Comparison of ENCODE assay signal across 12 mouse cellular contexts in the genomic region with DNA sequence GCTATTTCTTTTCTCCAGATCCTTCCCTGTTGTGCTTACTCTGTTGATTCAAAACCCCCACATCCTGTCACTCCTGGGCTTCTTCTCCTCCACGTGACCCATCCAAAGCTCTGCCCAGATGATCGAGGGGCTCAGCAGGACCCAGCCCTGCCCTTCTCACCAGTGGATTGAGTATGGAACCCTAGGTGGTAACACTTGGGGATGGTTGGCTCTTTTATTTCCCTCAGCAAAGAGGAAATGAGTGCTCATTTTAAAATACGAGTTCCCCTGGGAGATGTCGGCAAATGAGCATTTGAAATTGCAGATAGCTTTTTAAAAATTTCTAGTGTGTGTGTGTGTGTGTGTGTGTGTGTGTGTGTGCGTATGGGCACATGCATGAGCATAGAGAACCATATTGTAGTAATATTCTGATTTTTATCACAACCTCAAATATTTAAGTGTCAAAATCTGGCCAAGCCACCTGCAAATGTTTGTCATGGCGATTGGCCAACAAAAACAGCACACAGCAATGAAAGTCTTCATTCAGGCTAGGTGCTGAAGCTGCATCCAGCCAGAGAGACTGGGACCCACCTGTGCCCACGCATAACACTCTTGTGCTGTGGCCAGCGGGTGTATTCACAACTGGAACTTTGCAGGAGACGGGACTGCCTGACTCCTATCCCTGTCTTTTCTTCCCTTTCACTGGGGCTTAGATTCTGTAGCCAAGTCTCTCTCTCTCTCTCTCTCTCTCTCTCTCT.
A peak's percentile ranks its signal among the peaks of the same experiment; 100 is the strongest.
DNase-seq lines count a peak whose midpoint lies in the region; ATAC-seq lines count a peak whose summit lies in the region.
"Had no signal": no experiment of that assay in that cellular context is flagged by ENCODE, and none has a peak within 500 bp of the region (broad histone marks: within the 10 kb centered on the region; RNA-seq: fewer than 3 reads in every experiment).

No protein-coding gene starts in this region.

- H3K4me1 ChIP-seq in limb, embryonic 12.5 days (replicated peaks): peaks cover 59% of the 10 kb centered on the region
- peaks cover 9% of the 10 kb centered on the region; the same call in 1 of the 2 replicates for H3K4me1 ChIP-seq in stomach, embryonic 16.5 days (ENCODE audit: control insufficient read depth, insufficient read depth, low read length)
- no peaks in the 10 kb centered on the region for H3K4me1 ChIP-seq in midbrain, embryonic 11.5 days (ENCODE audit: control insufficient read depth, insufficient read depth, low read length)

- H3K36me3 ChIP-seq in limb, embryonic 12.5 days: peaks cover 5% of the 10 kb centered on the region
- H3K36me3 ChIP-seq in stomach, embryonic 16.5 days (ENCODE audit: control insufficient read depth, insufficient read depth, low read length): no peaks in the 10 kb centered on the region
- H3K36me3 ChIP-seq in midbrain, embryonic 11.5 days (ENCODE audit: control insufficient read depth, insufficient read depth, low read length): no peaks in the 10 kb centered on the region
- H3K36me3 ChIP-seq: hindbrain, embryonic 15.5 days had no signal

- WGBS in limb, embryonic 12.5 days: 34% methylated on average over 9 of the region's 9 CpGs
- WGBS in stomach, embryonic 16.5 days: 49% methylated on average over 9 of the region's 9 CpGs
- 81% methylated on average over 9 of the region's 9 CpGs for WGBS in midbrain, embryonic 11.5 days

- no peak overlapping the region for H3K4me3 ChIP-seq in limb, embryonic 12.5 days (replicated peaks)
- no peak overlapping the region for H3K4me3 ChIP-seq in stomach, embryonic 16.5 days (replicated peaks; ENCODE audit: low read length)
- H3K4me3 ChIP-seq in midbrain, embryonic 11.5 days (ENCODE audit: low read depth, low read length): no peak overlapping the region
- H3K4me3 ChIP-seq: heart, adult 2 months; hindbrain, embryonic 15.5 days had no signal

- H3K27ac ChIP-seq in limb, embryonic 12.5 days: peak overlapping the region; percentile 89
- H3K27ac ChIP-seq in stomach, embryonic 16.5 days (ENCODE audit: low read length): no peak overlapping the region
- no peak overlapping the region for H3K27ac ChIP-seq in midbrain, embryonic 11.5 days (ENCODE audit: low read depth, low read length)
- H3K27ac ChIP-seq: heart, adult 2 months; hindbrain, embryonic 15.5 days had no signal

- peak; percentile 43; the same call in 1 of the 2 replicates for ATAC-seq in limb, embryonic 12.5 days (ENCODE audit: insufficient number of reproducible peaks, insufficient read depth, low FRiP score, low TSS enrichment, low read depth)
- ATAC-seq in stomach, embryonic 16.5 days (ENCODE audit: insufficient read depth, low FRiP score): peak; percentile 54
- no peak for ATAC-seq in midbrain, embryonic 11.5 days (ENCODE audit: low FRiP score)

- no peak overlapping the region for H3K9ac ChIP-seq in limb, embryonic 12.5 days (replicated peaks)
- no peak overlapping the region for H3K9ac ChIP-seq in stomach, embryonic 16.5 days (ENCODE audit: low read length)
- H3K9ac ChIP-seq in midbrain, embryonic 11.5 days (ENCODE audit: low read length): no peak overlapping the region
- H3K9ac ChIP-seq: hindbrain, embryonic 15.5 days had no signal

- peak overlapping the region; percentile 19 for H3K4me2 ChIP-seq in limb, embryonic 12.5 days
- no peak overlapping the region for H3K4me2 ChIP-seq in stomach, embryonic 16.5 days (ENCODE audit: low read depth, low read length)
- no peak overlapping the region for H3K4me2 ChIP-seq in midbrain, embryonic 11.5 days
- H3K4me2 ChIP-seq: hindbrain, embryonic 15.5 days had no signal

- peak; percentile 19 for DNase-seq in embryo, embryonic 10.5 days (ENCODE audit: low spot score)
- no peak for DNase-seq in embryo, embryonic 10 days (ENCODE audit: low spot score)
- peak; percentile 45 to 62 for DNase-seq in spleen, postnatal 36 days (ENCODE audit: low spot score in 2 of 2)
- DNase-seq in spleen, adult 12 weeks (ENCODE audit: low spot score): no peak
- no peak for DNase-seq in midbrain, embryonic 11.5 days (ENCODE audit: low spot score, missing footprints)
- no peak for DNase-seq in left cerebral cortex, adult 18-20 months (ENCODE audit: low spot score in 2 of 2)
- DNase-seq: right cerebral cortex, postnatal 14 days; thymus, postnatal 14 days had no signal

- H3K27me3 ChIP-seq in limb, embryonic 12.5 days: no peaks in the 10 kb centered on the region
- H3K27me3 ChIP-seq in stomach, embryonic 16.5 days (ENCODE audit: control insufficient read depth, insufficient read depth, low read length): no peaks in the 10 kb centered on the region
- no peaks in the 10 kb centered on the region for H3K27me3 ChIP-seq in midbrain, embryonic 11.5 days (ENCODE audit: control insufficient read depth, insufficient read depth, low read length)
- H3K27me3 ChIP-seq: hindbrain, embryonic 15.5 days had no signal

- no peaks in the 10 kb centered on the region for H3K9me3 ChIP-seq in limb, embryonic 12.5 days
- H3K9me3 ChIP-seq in stomach, embryonic 16.5 days (replicated peaks; ENCODE audit: control insufficient read depth, low read length): no peaks in the 10 kb centered on the region
- no peaks in the 10 kb centered on the region for H3K9me3 ChIP-seq in midbrain, embryonic 11.5 days (ENCODE audit: control insufficient read depth, low read length)
- H3K9me3 ChIP-seq: hindbrain, embryonic 15.5 days had no signal

Comparison
In these comparisons a context has a peak if more than half of its experiments do, and no peak if none do; other contexts are left out.
1. DNase-seq: peak in embryo, embryonic 10.5 days (single experiment) and spleen, postnatal 36 days (2 of 2); none in embryo, embryonic 10 days (single experiment), spleen, adult 12 weeks (single experiment), midbrain, embryonic 11.5 days (single experiment) and left cerebral cortex, adult 18-20 months (0 of 2).